11 mouse cellular contexts compared by ENCODE assay signal in genomic region chr5:66518411-66519006, GRCm38 (mm10).
A peak's percentile ranks its signal among the peaks of the same experiment; 100 is the strongest.
DNase-seq lines count a peak whose midpoint lies in the region; ATAC-seq and TF ChIP-seq lines count a peak whose summit lies in the region.
"Had no signal": no experiment of that assay in that cellular context is flagged by ENCODE, and none has a peak within 500 bp of the region (broad histone marks: within the 10 kb centered on the region; RNA-seq: fewer than 3 reads in every experiment).

No protein-coding gene starts in this region.

- H3K4me2 ChIP-seq in kidney, postnatal 0 days (ENCODE audit: low read length) = no peak overlapping the region
- H3K4me2 ChIP-seq in embryonic facial prominence, embryonic 13.5 days = peak overlapping the region; percentile 7; the same call in 1 of the 2 replicates
- H3K4me2 ChIP-seq: liver, embryonic 15.5 days had no signal

- peak; percentile 52 for DNase-seq in gastrocnemius, adult 2 months
- no peak for DNase-seq in gastrocnemius, postnatal 10 days
- DNase-seq in kidney, postnatal 0 days (ENCODE audit: low spot score) = no peak
- DNase-seq in kidney, adult 18-20 months = no peak
- peak; percentile 47 for DNase-seq in ES-E14 (ENCODE audit: low read depth, low spot score)
- DNase-seq in spleen, adult 12 weeks (ENCODE audit: low spot score) = no peak
- DNase-seq: right cerebral cortex, postnatal 14 days had no signal

- no peak overlapping the region for H3K9ac ChIP-seq in kidney, postnatal 0 days (ENCODE audit: low read depth, low read length)
- no peak overlapping the region for H3K9ac ChIP-seq in ES-E14 (ENCODE audit: insufficient read depth, low read depth, low read length, poor library complexity, severe bottlenecking)
- no peak overlapping the region for H3K9ac ChIP-seq in embryonic facial prominence, embryonic 13.5 days
- H3K9ac ChIP-seq: liver, embryonic 15.5 days had no signal

- TF ChIP-seq CTCF in gastrocnemius, adult 2 months (IDR thresholded peaks at IDR 0.05) = no peak
- TF ChIP-seq CTCF in kidney, postnatal 0 days (IDR thresholded peaks at IDR 0.05; ENCODE audit: low read depth) = peak; percentile 12; the same call in 1 of the 2 replicates

- intact Hi-C loops in gastrocnemius, adult 2 months (cut with DNase I) = no loop called here

- H3K9me3 ChIP-seq in kidney, postnatal 0 days (replicated peaks; ENCODE audit: low read length) = no peaks in the 10 kb centered on the region
- H3K9me3 ChIP-seq in ES-E14 (ENCODE audit: control insufficient read depth, insufficient read depth, low read depth, low read length) = no peaks in the 10 kb centered on the region
- no peaks in the 10 kb centered on the region for H3K9me3 ChIP-seq in embryonic facial prominence, embryonic 13.5 days
- H3K9me3 ChIP-seq: liver, embryonic 15.5 days had no signal

- ATAC-seq in kidney, postnatal 0 days (replicated peaks; ENCODE audit: low FRiP score, low read depth) = no peak; the same call in 1 of the 2 replicates
- no peak for ATAC-seq in embryonic facial prominence, embryonic 13.5 days (ENCODE audit: insufficient number of reproducible peaks, insufficient read depth, low FRiP score, low TSS enrichment, low read depth)
- no peak for ATAC-seq in inflammation-experienced regulatory T-cells, adult 6 months

- no peaks in the 10 kb centered on the region for H3K36me3 ChIP-seq in kidney, postnatal 0 days (ENCODE audit: insufficient read depth, low read length)
- no peaks in the 10 kb centered on the region for H3K36me3 ChIP-seq in ES-E14 (ENCODE audit: control insufficient read depth, insufficient read depth, low read length, poor library complexity, severe bottlenecking)
- no peaks in the 10 kb centered on the region for H3K36me3 ChIP-seq in embryonic facial prominence, embryonic 13.5 days
- H3K36me3 ChIP-seq: liver, embryonic 15.5 days had no signal

- in situ Hi-C loops in ES-E14 (cut with MboI; ENCODE audit: low sequenced_read_pairs in 2 of 2, unreplicated experiment in 2 of 2) = no loop called here

- peak overlapping the region; percentile 36 for H3K4me3 ChIP-seq in gastrocnemius, adult 2 months
- no peak overlapping the region for H3K4me3 ChIP-seq in kidney, postnatal 0 days (replicated peaks; ENCODE audit: low read depth, low read length)
- H3K4me3 ChIP-seq in ES-E14 (ENCODE audit: insufficient read depth in 1 of 2, low read depth in 1 of 2, low read length in 2 of 2, poor library complexity in 1 of 2, severe bottlenecking in 1 of 2) = no peak overlapping the region; a peak in 1 of 4 replicates
- H3K4me3 ChIP-seq in embryonic facial prominence, embryonic 13.5 days = no peak overlapping the region
- H3K4me3 ChIP-seq: liver, embryonic 15.5 days; myocyte had no signal

- 48% methylated on average over 14 of the region's 14 CpGs for WGBS in kidney, postnatal 0 days
- WGBS in embryonic facial prominence, embryonic 13.5 days = 37% methylated on average over 14 of the region's 14 CpGs

- no peaks in the 10 kb centered on the region for H3K27me3 ChIP-seq in kidney, postnatal 0 days (ENCODE audit: insufficient read depth, low read length)
- H3K27me3 ChIP-seq in embryonic facial prominence, embryonic 13.5 days = no peaks in the 10 kb centered on the region
- H3K27me3 ChIP-seq: liver, embryonic 15.5 days had no signal

- H3K4me1 ChIP-seq in kidney, postnatal 0 days (replicated peaks; ENCODE audit: insufficient read depth, low read length) = peaks cover 5% of the 10 kb centered on the region; the same call in 1 of the 2 replicates
- H3K4me1 ChIP-seq in ES-E14 (ENCODE audit: control insufficient read depth in 2 of 2, insufficient read depth in 2 of 2, low read length in 2 of 2, poor library complexity in 1 of 2) = peaks cover 1 to 7% of the 10 kb centered on the region in 2 experiments; a peak in 1 of 4 replicates
- peaks cover 31% of the 10 kb centered on the region for H3K4me1 ChIP-seq in embryonic facial prominence, embryonic 13.5 days

- H3K27ac ChIP-seq in gastrocnemius, adult 2 months = peak overlapping the region; percentile 72
- H3K27ac ChIP-seq in kidney, postnatal 0 days = no peak overlapping the region
- H3K27ac ChIP-seq in ES-E14 (ENCODE audit: insufficient read depth, low read depth, low read length, poor library complexity, severe bottlenecking) = no peak overlapping the region
- peak overlapping the region; percentile 58 for H3K27ac ChIP-seq in embryonic facial prominence, embryonic 13.5 days
- H3K27ac ChIP-seq: liver, embryonic 15.5 days had no signal

TF ChIP-seq in ES-E14, 5 proteins besides CTCF, POLR2A, EP300 and RAD21:
- no peak for TF ChIP-seq HCFC1 (IDR thresholded peaks at IDR 0.05; ENCODE audit: borderline replicate concordance, insufficient read depth, low read length)
- no peak for TF ChIP-seq CHD2 (IDR thresholded peaks at IDR 0.05; ENCODE audit: low read depth, low read length)
- no peak for TF ChIP-seq ZNF384 (IDR thresholded peaks at IDR 0.05; ENCODE audit: low read depth, low read length)
- no peak for TF ChIP-seq MAFK (IDR thresholded peaks at IDR 0.05; ENCODE audit: insufficient read depth, low read depth, low read length)
- no peak for TF ChIP-seq ZC3H11A (IDR thresholded peaks at IDR 0.05; ENCODE audit: borderline replicate concordance, low read depth, low read length)

Comparison
In these comparisons a context has a peak if more than half of its experiments do, and no peak if none do; other contexts are left out.
1. DNase-seq: peak in gastrocnemius, adult 2 months (single experiment) and ES-E14 (single experiment); none in gastrocnemius, postnatal 10 days (single experiment), kidney, postnatal 0 days (single experiment), kidney, adult 18-20 months (single experiment) and spleen, adult 12 weeks (single experiment).
2. H3K27ac ChIP-seq: peak in gastrocnemius, adult 2 months (single experiment) and embryonic facial prominence, embryonic 13.5 days (single experiment); none in kidney, postnatal 0 days (single experiment) and ES-E14 (single experiment).